Mouse (Mus musculus): Measurements from ENCODE around the gene Mycbpap. TPM values are rescaled to one million over a fixed set of nuclear protein-coding genes. Genes with fewer than 3 reads are reported as not detected.
A peak's percentile ranks its signal among the peaks of the same experiment; 100 is the strongest.

The Mycbpap gene
- polyA plus RNA-seq, 1 experiment from 2014 or later, result 4.8 TPM

GRCm38 (mm10) chr11:94543932-94544331, 22.4 kb upstream of the Mycbpap start:
- peaks cover 4% of the 10 kb centered on the region; the same call in 1 of the 2 replicates for H3K4me1 ChIP-seq (replicated peaks; ENCODE audit: control insufficient read depth, insufficient read depth, low read length)
- no peaks in the 10 kb centered on the region for H3K9me3 ChIP-seq (ENCODE audit: control insufficient read depth, low read length)
- H3K9ac ChIP-seq (ENCODE audit: low read length), result no peak overlapping the region
- H3K27ac ChIP-seq (ENCODE audit: low read depth, low read length), result no peak overlapping the region
- no peaks in the 10 kb centered on the region for H3K27me3 ChIP-seq (ENCODE audit: control insufficient read depth, insufficient read depth, low read length)
- no peaks in the 10 kb centered on the region for H3K36me3 ChIP-seq (ENCODE audit: control insufficient read depth, insufficient read depth, low read length)
- DNase-seq (ENCODE audit: low spot score) (peak; percentile 86), ATAC-seq (replicated peaks; ENCODE audit: low FRiP score) (no peak)
- WGBS, result 37% methylated on average over 9 of the region's 9 CpGs
- no peak overlapping the region for H3K4me3 ChIP-seq (ENCODE audit: low read depth, low read length)
- no peak overlapping the region for H3K4me2 ChIP-seq (ENCODE audit: low read depth, low read length, severe bottlenecking)

DNA sequence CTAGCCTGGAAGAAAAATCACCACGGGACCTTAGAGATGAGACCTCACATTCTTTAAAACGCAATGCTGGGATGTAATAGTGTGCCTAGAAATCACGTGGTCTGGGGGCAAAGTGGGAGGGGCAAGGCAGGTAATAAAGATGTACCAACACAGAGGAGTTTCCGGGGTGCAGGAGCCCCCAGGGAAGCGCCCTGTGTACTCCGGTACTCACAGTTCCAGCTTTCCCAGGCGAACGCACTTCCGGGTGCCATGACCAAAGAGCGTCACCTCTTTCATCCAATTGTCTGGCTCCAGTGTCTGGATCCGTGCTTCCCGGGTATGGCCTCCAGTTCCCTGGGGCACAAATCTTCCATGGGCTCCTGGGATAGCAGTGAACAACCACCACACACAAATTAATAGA, 21.8 kb upstream of the Mycbpap start:
- no peak for DNase-seq (ENCODE audit: low spot score)

GRCm38 (mm10) chr11:94542400-94542799, 20.9 kb upstream of the Mycbpap start:
- Histone ChIP-seq H3K27ac (ENCODE audit: low read depth, low read length) (no peak overlapping the region), H3K4me3 (ENCODE audit: low read depth, low read length) (no peak overlapping the region), H3K4me1 (replicated peaks; ENCODE audit: control insufficient read depth, insufficient read depth, low read length) (no peaks in the 10 kb centered on the region), H3K36me3 (ENCODE audit: control insufficient read depth, insufficient read depth, low read length) (no peaks in the 10 kb centered on the region), H3K27me3 (ENCODE audit: control insufficient read depth, insufficient read depth, low read length) (no peaks in the 10 kb centered on the region), H3K4me2 (ENCODE audit: low read depth, low read length, severe bottlenecking) (no peak overlapping the region), H3K9ac (ENCODE audit: low read length) (no peak overlapping the region), H3K9me3 (ENCODE audit: control insufficient read depth, low read length) (no peaks in the 10 kb centered on the region)
- no peak for DNase-seq (ENCODE audit: low spot score)
- WGBS, result 85% methylated on average over 4 of the region's 4 CpGs
- no peak for ATAC-seq (replicated peaks; ENCODE audit: low FRiP score)

More for the DNA sequence above, 21.8 kb upstream of the Mycbpap start:
- Histone ChIP-seq H3K27ac (ENCODE audit: low read depth, low read length) (no peak overlapping the region), H3K4me3 (ENCODE audit: low read depth, low read length) (no peak overlapping the region), H3K36me3 (ENCODE audit: control insufficient read depth, insufficient read depth, low read length) (no peaks in the 10 kb centered on the region), H3K9ac (ENCODE audit: low read length) (no peak overlapping the region), H3K4me2 (ENCODE audit: low read depth, low read length, severe bottlenecking) (no peak overlapping the region), H3K9me3 (ENCODE audit: control insufficient read depth, low read length) (no peaks in the 10 kb centered on the region), H3K27me3 (ENCODE audit: control insufficient read depth, insufficient read depth, low read length) (no peaks in the 10 kb centered on the region), H3K4me1 (replicated peaks; ENCODE audit: control insufficient read depth, insufficient read depth, low read length) (peaks cover 3% of the 10 kb centered on the region; the same call in 1 of the 2 replicates)
- WGBS, result 80% methylated on average over 12 of the region's 12 CpGs
- no peak for ATAC-seq (replicated peaks; ENCODE audit: low FRiP score)

GRCm38 (mm10) chr11:94539761-94540160, 18.2 kb upstream of the Mycbpap start:
- no peaks in the 10 kb centered on the region for H3K27me3 ChIP-seq (ENCODE audit: control insufficient read depth, insufficient read depth, low read length)
- H3K27ac ChIP-seq (ENCODE audit: low read depth, low read length), result no peak overlapping the region
- no peak overlapping the region for H3K9ac ChIP-seq (ENCODE audit: low read length)
- no peak overlapping the region for H3K4me2 ChIP-seq (ENCODE audit: low read depth, low read length, severe bottlenecking)
- H3K9me3 ChIP-seq (ENCODE audit: control insufficient read depth, low read length), result no peaks in the 10 kb centered on the region
- 89% methylated on average over 7 of the region's 7 CpGs for WGBS
- H3K4me1 ChIP-seq (replicated peaks; ENCODE audit: control insufficient read depth, insufficient read depth, low read length), result no peaks in the 10 kb centered on the region
- H3K4me3 ChIP-seq (ENCODE audit: low read depth, low read length), result no peak overlapping the region
- ATAC-seq (replicated peaks; ENCODE audit: low FRiP score) (no peak), DNase-seq (ENCODE audit: low spot score) (no peak)
- no peaks in the 10 kb centered on the region for H3K36me3 ChIP-seq (ENCODE audit: control insufficient read depth, insufficient read depth, low read length)

GRCm38 (mm10) chr11:94538733-94539292, 17.3 kb upstream of the Mycbpap start:
- no peaks in the 10 kb centered on the region for H3K9me3 ChIP-seq (ENCODE audit: control insufficient read depth, low read length)
- ATAC-seq (replicated peaks; ENCODE audit: low FRiP score) (no peak), DNase-seq (ENCODE audit: low spot score) (no peak)
- WGBS, result 73% methylated on average over 8 of the region's 8 CpGs
- H3K36me3 ChIP-seq (ENCODE audit: control insufficient read depth, insufficient read depth, low read length), result no peaks in the 10 kb centered on the region
- no peak overlapping the region for H3K9ac ChIP-seq (ENCODE audit: low read length)
- no peak overlapping the region for H3K27ac ChIP-seq (ENCODE audit: low read depth, low read length)
- H3K4me1 ChIP-seq (replicated peaks; ENCODE audit: control insufficient read depth, insufficient read depth, low read length), result no peaks in the 10 kb centered on the region
- H3K27me3 ChIP-seq (ENCODE audit: control insufficient read depth, insufficient read depth, low read length), result no peaks in the 10 kb centered on the region
- H3K4me3 ChIP-seq (ENCODE audit: low read depth, low read length), result no peak overlapping the region
- no peak overlapping the region for H3K4me2 ChIP-seq (ENCODE audit: low read depth, low read length, severe bottlenecking)

- WGBS, result 86% methylated on average over 8 of the region's 8 CpGs
- H3K27me3 ChIP-seq (ENCODE audit: control insufficient read depth, insufficient read depth, low read length), result no peaks in the 10 kb centered on the region
- H3K4me1 ChIP-seq (replicated peaks; ENCODE audit: control insufficient read depth, insufficient read depth, low read length), result no peaks in the 10 kb centered on the region
- no peak overlapping the region for H3K4me2 ChIP-seq (ENCODE audit: low read depth, low read length, severe bottlenecking)
- no peaks in the 10 kb centered on the region for H3K9me3 ChIP-seq (ENCODE audit: control insufficient read depth, low read length)
- no peak overlapping the region for H3K4me3 ChIP-seq (ENCODE audit: low read depth, low read length)
- DNase-seq (ENCODE audit: low spot score) (no peak), ATAC-seq (replicated peaks; ENCODE audit: low FRiP score) (no peak)
- no peaks in the 10 kb centered on the region for H3K36me3 ChIP-seq (ENCODE audit: control insufficient read depth, insufficient read depth, low read length)
- no peak overlapping the region for H3K27ac ChIP-seq (ENCODE audit: low read depth, low read length)
- no peak overlapping the region for H3K9ac ChIP-seq (ENCODE audit: low read length)
Observed at GRCm38 (mm10) chr11:94533171-94533570, 11.6 kb upstream of the Mycbpap start.

DNA sequence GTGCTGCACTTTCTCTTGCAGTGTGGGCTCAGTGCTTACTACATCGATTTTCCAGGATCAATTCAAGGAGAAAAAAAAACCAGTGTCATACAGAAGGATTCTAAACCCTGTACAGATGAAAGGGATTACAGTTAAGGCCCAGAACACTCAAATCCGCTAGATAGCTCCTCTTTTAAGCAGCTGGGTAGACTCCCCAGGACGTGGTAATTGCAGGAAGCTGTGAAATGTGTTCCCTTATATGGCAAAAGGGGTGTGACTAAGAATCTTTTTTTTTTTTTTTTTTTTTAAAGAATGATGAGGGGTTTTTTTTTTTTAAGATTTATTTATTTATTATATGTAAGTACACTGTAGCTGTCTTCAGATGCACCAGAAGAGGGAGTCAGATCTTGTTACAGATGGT, 7.3 kb upstream of the Mycbpap start:
- Histone ChIP-seq H3K4me1 (replicated peaks; ENCODE audit: control insufficient read depth, insufficient read depth, low read length) (no peaks in the 10 kb centered on the region), H3K36me3 (ENCODE audit: control insufficient read depth, insufficient read depth, low read length) (no peaks in the 10 kb centered on the region), H3K27ac (ENCODE audit: low read depth, low read length) (no peak overlapping the region), H3K9ac (ENCODE audit: low read length) (no peak overlapping the region), H3K4me2 (ENCODE audit: low read depth, low read length, severe bottlenecking) (no peak overlapping the region), H3K4me3 (ENCODE audit: low read depth, low read length) (no peak overlapping the region), H3K9me3 (ENCODE audit: control insufficient read depth, low read length) (no peaks in the 10 kb centered on the region), H3K27me3 (ENCODE audit: control insufficient read depth, insufficient read depth, low read length) (no peaks in the 10 kb centered on the region)
- DNase-seq (ENCODE audit: low spot score) (no peak), ATAC-seq (replicated peaks; ENCODE audit: low FRiP score) (no peak)
- WGBS, result 53% methylated on average over 3 of the region's 3 CpGs

- Histone ChIP-seq H3K27ac (ENCODE audit: low read depth, low read length) (no peak overlapping the region), H3K4me3 (ENCODE audit: low read depth, low read length) (no peak overlapping the region), H3K9ac (ENCODE audit: low read length) (no peak overlapping the region), H3K4me1 (replicated peaks; ENCODE audit: control insufficient read depth, insufficient read depth, low read length) (no peaks in the 10 kb centered on the region), H3K27me3 (ENCODE audit: control insufficient read depth, insufficient read depth, low read length) (no peaks in the 10 kb centered on the region), H3K9me3 (ENCODE audit: control insufficient read depth, low read length) (no peaks in the 10 kb centered on the region), H3K4me2 (ENCODE audit: low read depth, low read length, severe bottlenecking) (no peak overlapping the region), H3K36me3 (ENCODE audit: control insufficient read depth, insufficient read depth, low read length) (no peaks in the 10 kb centered on the region)
- ATAC-seq (replicated peaks; ENCODE audit: low FRiP score) (0 out of 2 replicates have a peak, but pooled peaks have one; percentile 33), DNase-seq (ENCODE audit: low spot score) (no peak)
- WGBS, result 57% methylated on average over 9 of the region's 9 CpGs
Observed at GRCm38 (mm10) chr11:94526171-94526879, 4.8 kb upstream of the Mycbpap start.

DNA sequence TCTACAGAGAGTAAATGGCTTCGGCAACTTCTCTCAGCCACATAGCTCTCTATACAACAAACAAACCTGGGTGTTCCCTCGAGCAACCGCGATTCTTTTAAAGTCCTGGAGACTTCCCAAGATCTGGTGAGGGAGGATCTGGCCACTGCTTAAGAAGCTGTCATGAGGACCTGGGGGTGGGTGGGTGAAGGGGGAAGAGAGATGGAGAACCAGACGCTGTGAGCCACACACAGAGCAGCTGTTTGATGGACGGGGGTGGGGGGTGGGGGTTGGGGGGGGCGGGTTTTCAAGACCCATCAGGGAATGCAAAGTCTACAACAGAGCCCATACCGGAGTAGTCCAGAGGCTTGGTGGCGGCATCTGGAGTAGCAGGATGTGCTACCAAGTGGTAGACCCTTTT, 8.1 kb downstream of the Mycbpap start:
- no peak overlapping the region for H3K9ac ChIP-seq (ENCODE audit: low read length)
- DNase-seq (ENCODE audit: low spot score) (no peak), ATAC-seq (replicated peaks; ENCODE audit: low FRiP score) (no peak)
- 75% methylated on average over 9 of the region's 9 CpGs for WGBS
- no peak overlapping the region for H3K4me2 ChIP-seq (ENCODE audit: low read depth, low read length, severe bottlenecking)
- H3K27me3 ChIP-seq (ENCODE audit: control insufficient read depth, insufficient read depth, low read length), result no peaks in the 10 kb centered on the region
- no peak overlapping the region for H3K4me3 ChIP-seq (ENCODE audit: low read depth, low read length)
- H3K27ac ChIP-seq (ENCODE audit: low read depth, low read length), result no peak overlapping the region
- no peaks in the 10 kb centered on the region for H3K9me3 ChIP-seq (ENCODE audit: control insufficient read depth, low read length)
- H3K4me1 ChIP-seq (replicated peaks; ENCODE audit: control insufficient read depth, insufficient read depth, low read length), result no peaks in the 10 kb centered on the region
- H3K36me3 ChIP-seq (ENCODE audit: control insufficient read depth, insufficient read depth, low read length), result no peaks in the 10 kb centered on the region

All from forebrain, embryonic 11.5 days (tissue).